Comparison of ENCODE assay signal across 17 mouse cellular contexts in the genomic region with DNA sequence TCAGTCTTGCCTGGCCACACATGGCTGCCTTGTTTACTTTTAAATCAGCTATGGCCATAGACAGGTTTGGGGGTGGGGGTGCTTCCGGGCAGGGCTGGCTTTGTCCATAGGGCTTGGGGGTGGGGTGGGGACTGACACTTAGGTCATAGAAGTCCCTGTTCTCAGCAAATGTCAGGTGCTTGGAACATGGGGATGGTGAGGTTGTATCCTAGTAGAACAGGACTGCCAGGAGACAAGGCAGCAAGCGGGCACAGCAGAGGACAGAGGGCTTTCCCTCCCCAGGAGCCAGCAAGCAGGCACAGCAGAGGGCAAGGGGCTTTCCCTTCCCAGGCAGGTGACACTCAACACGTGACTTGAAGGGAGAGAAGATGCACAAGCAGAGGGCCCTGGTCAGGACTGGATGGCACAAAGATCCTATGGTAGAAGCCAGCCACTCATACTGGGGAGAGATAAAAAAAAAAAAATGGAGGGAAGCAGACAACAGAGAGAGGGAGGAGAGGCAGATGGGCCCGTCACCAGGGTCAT. TPM values are rescaled to one million over a fixed set of nuclear protein-coding genes. Genes with fewer than 3 reads are reported as not detected.
DNase-seq lines count a peak whose midpoint lies in the region; ATAC-seq and TF ChIP-seq lines count a peak whose summit lies in the region.
"Had no signal": no experiment of that assay in that cellular context is flagged by ENCODE, and none has a peak within 500 bp of the region (broad histone marks: within the 10 kb centered on the region; RNA-seq: fewer than 3 reads in every experiment).

No protein-coding gene starts in this region.

- 72% methylated on average over 4 of the region's 4 CpGs for WGBS in hindbrain, embryonic 10.5 days
- WGBS in hindbrain, postnatal 0 days = 75% methylated on average over 4 of the region's 4 CpGs
- WGBS in lung, postnatal 0 days = 57% methylated on average over 4 of the region's 4 CpGs
- 68% methylated on average over 4 of the region's 4 CpGs for WGBS in limb, embryonic 10.5 days

- peaks cover 31% of the 10 kb centered on the region for H3K4me1 ChIP-seq in hindbrain, embryonic 10.5 days (replicated peaks)
- H3K4me1 ChIP-seq in hindbrain, postnatal 0 days (ENCODE audit: insufficient read depth, low read length) = no peaks in the 10 kb centered on the region
- peaks cover 4% of the 10 kb centered on the region; the same call in 1 of the 2 replicates for H3K4me1 ChIP-seq in lung, postnatal 0 days (ENCODE audit: insufficient read depth, low read depth, low read length)
- H3K4me1 ChIP-seq in CH12.LX (ENCODE audit: control insufficient read depth in 1 of 2, insufficient read depth in 2 of 2) = peaks cover 27 to 72% of the 10 kb centered on the region in 2 experiments
- H3K4me1 ChIP-seq in limb, embryonic 10.5 days = peaks cover 31% of the 10 kb centered on the region

- H3K9me3 ChIP-seq in hindbrain, embryonic 10.5 days = no peaks in the 10 kb centered on the region
- H3K9me3 ChIP-seq in hindbrain, postnatal 0 days (ENCODE audit: low read length) = no peaks in the 10 kb centered on the region
- no peaks in the 10 kb centered on the region for H3K9me3 ChIP-seq in lung, postnatal 0 days (ENCODE audit: low read length)
- H3K9me3 ChIP-seq in CH12.LX (replicated peaks; ENCODE audit: low read length) = no peaks in the 10 kb centered on the region
- H3K9me3 ChIP-seq in limb, embryonic 10.5 days (replicated peaks) = no peaks in the 10 kb centered on the region
- H3K9me3 ChIP-seq: embryonic facial prominence, embryonic 10.5 days; forebrain, embryonic 13.5 days; heart, embryonic 12.5 days; hindbrain, embryonic 13.5 days had no signal

- TF ChIP-seq POLR2A in CH12.LX (IDR thresholded peaks at IDR 0.05; ENCODE audit: low read depth, low read length) = no peak

- in situ Hi-C loops in CH12.LX (cut with MboI; ENCODE audit: low pct_ligation_motif_present, low pct_unique_long_range_greater_than_20kb, low sequenced_read_pairs) = no loop called here

- no peak overlapping the region for H3K4me3 ChIP-seq in hindbrain, embryonic 10.5 days
- H3K4me3 ChIP-seq in hindbrain, postnatal 0 days (ENCODE audit: low read length) = no peak overlapping the region
- H3K4me3 ChIP-seq in lung, postnatal 0 days (ENCODE audit: low read depth, low read length) = no peak overlapping the region
- no peak overlapping the region for H3K4me3 ChIP-seq in CH12.LX (replicated peaks in 1 of 3; ENCODE audit: low read depth in 2 of 3, low read length in 2 of 3, poor library complexity in 1 of 3)
- H3K4me3 ChIP-seq in limb, embryonic 10.5 days = no peak overlapping the region
- H3K4me3 ChIP-seq: embryonic facial prominence, embryonic 10.5 days; forebrain, embryonic 13.5 days; heart, embryonic 12.5 days; hindbrain, embryonic 13.5 days had no signal

- no peak for ATAC-seq in hindbrain, postnatal 0 days
- no peak for ATAC-seq in lung, postnatal 0 days
- ATAC-seq: forebrain, embryonic 13.5 days; forebrain, postnatal 0 days had no signal

- TF ChIP-seq CTCF in hindbrain, postnatal 0 days (IDR thresholded peaks at IDR 0.05; ENCODE audit: low read depth) = no peak
- no peak for TF ChIP-seq CTCF in lung, postnatal 0 days (IDR thresholded peaks at IDR 0.05)
- no peak for TF ChIP-seq CTCF in CH12.LX (conservative IDR thresholded peaks at IDR 0.05 in 1 of 2, IDR thresholded peaks at IDR 0.05 in 1 of 2; ENCODE audit: low read depth in 2 of 2, low read length in 2 of 2)

- no peak overlapping the region for H3K4me2 ChIP-seq in hindbrain, postnatal 0 days (ENCODE audit: low read depth, low read length)
- no peak overlapping the region for H3K4me2 ChIP-seq in lung, postnatal 0 days (replicated peaks; ENCODE audit: low read depth, low read length)
- H3K4me2 ChIP-seq in CH12.LX (ENCODE audit: insufficient read depth, low read depth, poor library complexity, severe bottlenecking) = peak overlapping the region; percentile 25
- H3K4me2 ChIP-seq: forebrain, embryonic 13.5 days; heart, embryonic 12.5 days; hindbrain, embryonic 13.5 days had no signal

- H3K9ac ChIP-seq in hindbrain, postnatal 0 days (replicated peaks; ENCODE audit: low read length) = no peak overlapping the region
- H3K9ac ChIP-seq in lung, postnatal 0 days (replicated peaks; ENCODE audit: low read depth) = no peak overlapping the region
- no peak overlapping the region for H3K9ac ChIP-seq in CH12.LX (ENCODE audit: insufficient read depth, low read depth)
- H3K9ac ChIP-seq: forebrain, embryonic 13.5 days; forebrain, postnatal 0 days; heart, embryonic 12.5 days; hindbrain, embryonic 13.5 days had no signal

- no peak for DNase-seq in hindbrain, embryonic 10.5 days (ENCODE audit: low spot score)
- DNase-seq in hindbrain, postnatal 0 days (ENCODE audit: low spot score) = no peak
- no peak for DNase-seq in lung, postnatal 0 days (ENCODE audit: low spot score)
- DNase-seq in lung, postnatal 25 days (ENCODE audit: low spot score) = no peak
- peak; percentile 46 to 56 for DNase-seq in B cell, adult 2 months
- DNase-seq in CH12.LX (ENCODE audit: extremely low read depth) = peak; percentile 62
- DNase-seq in thymus, postnatal 10 days (ENCODE audit: low spot score in 2 of 2) = no peak
- no peak for DNase-seq in limb, embryonic 10.5 days (ENCODE audit: low spot score)
- DNase-seq: adrenal gland, postnatal 14 days; cerebellum, adult 18-20 months; cerebellum, postnatal 10 days; forebrain, postnatal 0 days; gastrocnemius, postnatal 14 days had no signal

- no peak for TF ChIP-seq EP300 in lung, postnatal 0 days (IDR thresholded peaks at IDR 0.05)
- TF ChIP-seq EP300 in CH12.LX (IDR thresholded peaks at IDR 0.05; ENCODE audit: low read length) = no peak

- dilution Hi-C loops in CH12.LX (cut with MboI; ENCODE audit: extremely low pct_ligation_motif_present, extremely low pct_unique_long_range_greater_than_20kb, low sequenced_read_pairs) = no loop called here

- H3K27ac ChIP-seq in hindbrain, embryonic 10.5 days = 0 out of 2 replicates have a peak overlapping the region, but pooled peaks have one; percentile 24
- no peak overlapping the region for H3K27ac ChIP-seq in hindbrain, postnatal 0 days
- H3K27ac ChIP-seq in lung, postnatal 0 days (ENCODE audit: low read length) = 0 out of 2 replicates have a peak overlapping the region, but pooled peaks have one; percentile 40
- H3K27ac ChIP-seq in CH12.LX (ENCODE audit: insufficient read depth, low read depth) = no peak overlapping the region
- no peak overlapping the region for H3K27ac ChIP-seq in limb, embryonic 10.5 days
- H3K27ac ChIP-seq: embryonic facial prominence, embryonic 10.5 days; forebrain, embryonic 13.5 days; hindbrain, embryonic 13.5 days had no signal

- no peak for TF ChIP-seq RAD21 in CH12.LX (IDR thresholded peaks at IDR 0.05; ENCODE audit: low read depth, low read length)

- H3K36me3 ChIP-seq in hindbrain, embryonic 10.5 days = no peaks in the 10 kb centered on the region
- no peaks in the 10 kb centered on the region for H3K36me3 ChIP-seq in hindbrain, postnatal 0 days (ENCODE audit: insufficient read depth, low read length)
- no peaks in the 10 kb centered on the region for H3K36me3 ChIP-seq in lung, postnatal 0 days (ENCODE audit: insufficient read depth, low read length)
- H3K36me3 ChIP-seq in CH12.LX (replicated peaks in 1 of 2; ENCODE audit: control insufficient read depth in 1 of 2, insufficient read depth in 1 of 2, low read length in 1 of 2) = no peaks in the 10 kb centered on the region
- H3K36me3 ChIP-seq in limb, embryonic 10.5 days = no peaks in the 10 kb centered on the region
- H3K36me3 ChIP-seq: embryonic facial prominence, embryonic 10.5 days; heart, embryonic 12.5 days; hindbrain, embryonic 13.5 days had no signal

- peaks cover 8% of the 10 kb centered on the region for H3K79me2 ChIP-seq in CH12.LX (replicated peaks; ENCODE audit: control insufficient read depth, extremely low read depth, insufficient read depth, poor library complexity, severe bottlenecking)

- H3K27me3 ChIP-seq in hindbrain, embryonic 10.5 days (ENCODE audit: insufficient read depth, poor library complexity, severe bottlenecking) = no peaks in the 10 kb centered on the region
- H3K27me3 ChIP-seq in hindbrain, postnatal 0 days (ENCODE audit: insufficient read depth, low read length) = no peaks in the 10 kb centered on the region
- H3K27me3 ChIP-seq in lung, postnatal 0 days (replicated peaks; ENCODE audit: insufficient read depth, low read length) = no peaks in the 10 kb centered on the region
- H3K27me3 ChIP-seq in CH12.LX (replicated peaks) = no peaks in the 10 kb centered on the region
- no peaks in the 10 kb centered on the region for H3K27me3 ChIP-seq in limb, embryonic 10.5 days (ENCODE audit: low read depth, poor library complexity, severe bottlenecking)
- H3K27me3 ChIP-seq: forebrain, embryonic 13.5 days; heart, embryonic 12.5 days; hindbrain, embryonic 13.5 days had no signal

TF ChIP-seq in CH12.LX, 34 proteins besides CTCF, POLR2A, EP300 and RAD21 (continues in another document):
- TF ChIP-seq USF2 (conservative IDR thresholded peaks at IDR 0.05; ENCODE audit: low read depth, low read length) (peak; percentile 74), NRF1 (IDR thresholded peaks at IDR 0.05; ENCODE audit: low read depth, low read length) (no peak), MAX (IDR thresholded peaks at IDR 0.05; ENCODE audit: low read length) (peak; percentile 86), HCFC1 (IDR thresholded peaks at IDR 0.05; ENCODE audit: low read depth, low read length) (no peak), CHD2 (IDR thresholded peaks at IDR 0.05; ENCODE audit: low read length) (0 out of 2 replicates have a peak, but pooled peaks have one; percentile 42), ELF1 (IDR thresholded peaks at IDR 0.05; ENCODE audit: low read depth, low read length) (0 out of 2 replicates have a peak, but pooled peaks have one; percentile 31), PAX5 (IDR thresholded peaks at IDR 0.05; ENCODE audit: low read length) (no peak), E2F4 (IDR thresholded peaks at IDR 0.05; ENCODE audit: insufficient replicate concordance, low read depth, low read length) (no peak), JUN (IDR thresholded peaks at IDR 0.05; ENCODE audit: insufficient read depth, low read depth, low read length) (no peak), ETS1 (conservative IDR thresholded peaks at IDR 0.05; ENCODE audit: low read depth, low read length) (peak; percentile 30; the same call in 1 of the 2 replicates), ZC3H11A (IDR thresholded peaks at IDR 0.05; ENCODE audit: low read depth, low read length) (no peak), MAFK (IDR thresholded peaks at IDR 0.05; ENCODE audit: insufficient replicate concordance, low read length) (no peak)

RNA-seq across cellular contexts. Expression of a gene that starts 3.8 kb away (rescaled TPM):
- 75.9 and 86.1 TPM in 2 replicates for polyA plus RNA-seq in hindbrain, embryonic 10.5 days (2016; fragmentation: Nextera tagmentation; extraction: Ambion mirVana)
- total RNA-seq in hindbrain, postnatal 0 days (2014; rRNA removed) = 35.7 and 39.2 TPM in 2 replicates
- 60.0 and 60.1 TPM in 2 replicates for polyA plus RNA-seq in hindbrain, postnatal 0 days (2015; fragmentation: Nextera tagmentation; extraction: Ambion mirVana)
- polyA plus RNA-seq in lung, postnatal 0 days (2015; fragmentation: Nextera tagmentation; extraction: Ambion mirVana) = 81.2 and 94.5 TPM in 2 replicates
- total RNA-seq in CH12.LX (2012; rRNA removed) = 77.6 and 90.0 TPM in 2 replicates
- total RNA-seq in CH12.LX (2014; rRNA removed) = 69.8 and 78.5 TPM in 2 replicates
- 131 and 139 TPM in 2 replicates for polyA plus RNA-seq in CH12.LX (2012; ENCODE audit: insufficient read length, low read depth)
- polyA plus RNA-seq in limb, embryonic 10.5 days (2016; fragmentation: Nextera tagmentation; extraction: Ambion mirVana) = 56.4 and 62.2 TPM in 2 replicates

Comparison
In these comparisons a context has a peak if more than half of its experiments do, and no peak if none do; other contexts are left out.
1. H3K27ac ChIP-seq: peak in hindbrain, embryonic 10.5 days (single experiment) and lung, postnatal 0 days (single experiment); none in hindbrain, postnatal 0 days (single experiment), CH12.LX (single experiment) and limb, embryonic 10.5 days (single experiment).
2. DNase-seq: peak in B cell, adult 2 months (2 of 2) and CH12.LX (single experiment); none in hindbrain, embryonic 10.5 days (single experiment), hindbrain, postnatal 0 days (single experiment), lung, postnatal 0 days (single experiment), lung, postnatal 25 days (single experiment), thymus, postnatal 10 days (0 of 2) and limb, embryonic 10.5 days (single experiment).